In the genomic region with DNA sequence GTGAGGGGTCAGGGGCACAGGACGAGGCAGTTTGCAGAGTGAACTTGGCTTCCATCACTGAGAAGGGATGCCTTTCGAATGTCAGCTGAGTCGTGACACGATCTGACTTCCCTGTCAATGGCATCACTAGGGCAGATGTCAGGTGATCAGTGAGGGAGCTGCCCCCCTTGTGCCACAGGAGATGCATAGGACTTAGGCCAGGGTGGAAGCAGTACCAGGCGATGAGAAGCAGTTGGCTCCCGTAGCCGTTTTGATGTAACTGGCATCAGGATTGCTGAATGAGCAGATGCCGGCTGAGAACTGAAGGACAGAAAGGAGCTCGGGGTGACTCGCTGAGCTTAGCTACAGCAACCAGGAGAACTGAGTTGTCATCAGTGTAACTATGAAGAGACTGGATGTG, we compare ENCODE assay signal across 16 mouse cellular contexts.
"Had no signal": no experiment of that assay in that cellular context is flagged by ENCODE, and none has a peak within 500 bp of the region (broad histone marks: within the 10 kb centered on the region; RNA-seq: fewer than 3 reads in every experiment).

No protein-coding gene starts in this region.

- H3K36me3 ChIP-seq: limb, embryonic 15.5 days; liver, embryonic 12.5 days; midbrain, embryonic 10.5 days; neural tube, embryonic 13.5 days; stomach, embryonic 15.5 days had no signal

- H3K4me2 ChIP-seq: limb, embryonic 15.5 days; liver, embryonic 12.5 days; lung, embryonic 14.5 days; neural tube, embryonic 13.5 days; stomach, embryonic 15.5 days had no signal

- H3K4me3 ChIP-seq: left cerebral cortex, adult 2 months; limb, embryonic 15.5 days; liver, embryonic 12.5 days; midbrain, embryonic 10.5 days; neural tube, embryonic 13.5 days; stomach, embryonic 15.5 days had no signal

- H3K27me3 ChIP-seq: neural tube, embryonic 13.5 days; stomach, embryonic 15.5 days had no signal

- DNase-seq: kidney, adult 8-10 months; kidney, postnatal 25 days; lung, postnatal 10 days; midbrain, embryonic 14.5 days; retina, postnatal 1 day; right cerebral cortex, postnatal 4 days; thymus, adult 2 months; thymus, postnatal 4 days had no signal

- ATAC-seq: intestine, postnatal 0 days; liver, embryonic 12.5 days had no signal

- H3K27ac ChIP-seq: left cerebral cortex, adult 2 months; limb, embryonic 15.5 days; liver, embryonic 12.5 days; midbrain, embryonic 10.5 days; neural tube, embryonic 13.5 days; stomach, embryonic 15.5 days had no signal
